Mouse (Mus musculus): ENCODE measurements around the gene Krtdap.
A peak's percentile ranks its signal among the peaks of the same experiment; 100 is the strongest.
"Not testable (repeated sequence)": the region's sequence is repeated elsewhere in the genome, so short reads cannot be mapped to it uniquely, and the experiment has no call there.

Gene Krtdap

DNA sequence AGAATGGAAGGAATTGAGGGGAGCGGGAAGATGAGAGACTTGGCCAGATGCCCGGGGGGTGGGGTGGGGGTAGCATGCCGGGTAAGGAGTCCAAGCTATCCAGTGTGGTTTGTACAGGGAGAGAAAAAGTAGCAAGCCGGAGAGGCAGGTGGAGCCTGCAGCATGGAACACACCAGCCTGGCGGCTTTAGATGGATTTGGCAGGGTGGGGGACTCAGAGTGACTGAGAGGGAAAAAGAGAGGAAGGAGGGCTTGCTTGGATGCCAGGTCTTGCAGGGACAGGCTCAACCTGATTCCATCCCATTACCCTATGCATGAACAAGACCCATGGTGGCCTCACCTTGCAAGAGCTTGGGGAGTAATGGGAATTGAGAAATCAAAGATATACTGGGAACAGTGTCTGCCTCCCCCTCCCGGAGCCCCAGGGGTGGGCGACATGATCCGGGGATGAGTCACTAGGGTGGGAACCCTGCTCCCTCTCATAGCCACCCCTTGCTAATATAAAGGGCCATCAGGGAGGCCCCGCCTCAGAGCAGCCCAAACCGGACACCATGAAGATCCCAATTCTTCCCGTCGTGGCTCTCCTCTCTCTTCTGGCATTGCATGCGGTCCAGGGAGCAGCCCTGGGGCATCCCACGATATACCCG, at the start of gene Krtdap:
Gene Krtdap, plus strand, starts transcription at position 520 of the 646 bp plus-strand sequence.
- DNase-seq (ENCODE audit: inconsistent ontology term) = no peak

DNA sequence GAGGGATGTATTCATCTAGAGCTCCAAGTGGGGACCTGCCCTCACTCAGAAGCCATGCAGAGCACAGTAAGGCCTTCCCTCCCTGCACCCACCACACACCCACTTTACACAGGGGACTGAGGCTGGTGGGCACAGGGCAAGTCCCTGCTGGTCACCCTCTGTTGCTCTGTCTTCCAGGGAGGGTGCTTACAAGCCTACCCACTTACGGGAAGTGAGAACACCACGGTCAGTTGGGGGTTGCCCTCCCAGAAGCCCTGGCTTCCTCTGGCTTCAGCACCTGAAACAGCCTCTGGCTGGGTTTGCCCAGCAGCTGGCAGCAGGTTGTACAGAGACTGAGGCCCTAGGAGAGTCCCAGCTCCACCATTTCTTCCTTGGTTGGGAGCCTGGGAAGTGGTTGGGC, 45.1 kb upstream of the Krtdap start:
- DNase-seq (ENCODE audit: inconsistent ontology term) = not testable (repeated sequence)

DNA sequence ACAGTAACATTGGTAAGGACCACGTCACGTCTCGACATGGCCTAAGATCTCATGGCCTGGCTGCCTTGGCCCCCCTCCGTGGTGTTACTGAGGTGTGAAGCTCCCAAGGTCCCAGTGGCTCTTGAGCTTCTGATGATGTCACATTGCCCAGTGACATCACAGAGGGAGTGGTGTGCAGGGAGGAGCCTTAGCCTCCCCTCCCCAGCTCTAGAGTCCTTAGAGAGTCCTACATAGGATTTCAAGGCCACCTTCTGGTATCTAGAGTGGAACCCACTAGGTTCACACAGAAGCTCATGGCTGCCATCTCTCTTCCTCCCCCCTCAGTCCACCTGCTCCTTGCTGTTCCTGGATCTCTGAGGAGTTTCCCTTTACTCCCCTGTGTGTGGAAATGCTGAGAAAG, 44.1 kb upstream of the Krtdap start, which contains the start of gene Gapdhs:
Gene Gapdhs, minus strand, starts transcription at position 65 of the 400 bp plus-strand sequence.
- DNase-seq (ENCODE audit: inconsistent ontology term) = not testable (repeated sequence)

DNA sequence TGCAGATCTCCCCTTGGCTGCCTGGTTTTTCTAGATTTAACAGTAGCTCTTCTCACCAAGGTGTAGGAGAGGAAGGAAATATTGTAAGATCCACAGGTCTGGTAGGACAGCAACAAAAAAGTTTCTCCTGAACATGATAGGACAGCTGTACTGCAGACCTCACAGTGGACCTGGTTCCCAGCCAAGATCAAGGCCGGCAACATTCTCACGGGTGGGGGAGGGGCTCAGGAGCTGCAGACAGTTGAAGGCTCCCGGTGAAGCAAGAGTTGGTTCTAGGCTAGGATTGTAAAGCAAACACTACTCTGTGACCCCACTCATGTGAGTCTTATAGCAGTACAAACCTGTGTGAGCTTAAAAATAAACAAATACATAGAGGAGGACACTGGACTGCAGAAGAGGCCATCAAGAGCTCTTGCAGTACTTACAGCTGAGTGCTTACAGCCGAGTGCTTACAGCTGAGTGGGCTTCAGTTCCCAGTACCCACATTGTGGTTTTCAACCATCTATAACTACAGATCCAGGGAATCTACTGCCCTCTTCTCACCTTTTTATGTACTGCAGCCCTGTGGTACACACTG, 43.6 kb upstream of the Krtdap start:
- peak; percentile 51 for DNase-seq (ENCODE audit: inconsistent ontology term)

DNA sequence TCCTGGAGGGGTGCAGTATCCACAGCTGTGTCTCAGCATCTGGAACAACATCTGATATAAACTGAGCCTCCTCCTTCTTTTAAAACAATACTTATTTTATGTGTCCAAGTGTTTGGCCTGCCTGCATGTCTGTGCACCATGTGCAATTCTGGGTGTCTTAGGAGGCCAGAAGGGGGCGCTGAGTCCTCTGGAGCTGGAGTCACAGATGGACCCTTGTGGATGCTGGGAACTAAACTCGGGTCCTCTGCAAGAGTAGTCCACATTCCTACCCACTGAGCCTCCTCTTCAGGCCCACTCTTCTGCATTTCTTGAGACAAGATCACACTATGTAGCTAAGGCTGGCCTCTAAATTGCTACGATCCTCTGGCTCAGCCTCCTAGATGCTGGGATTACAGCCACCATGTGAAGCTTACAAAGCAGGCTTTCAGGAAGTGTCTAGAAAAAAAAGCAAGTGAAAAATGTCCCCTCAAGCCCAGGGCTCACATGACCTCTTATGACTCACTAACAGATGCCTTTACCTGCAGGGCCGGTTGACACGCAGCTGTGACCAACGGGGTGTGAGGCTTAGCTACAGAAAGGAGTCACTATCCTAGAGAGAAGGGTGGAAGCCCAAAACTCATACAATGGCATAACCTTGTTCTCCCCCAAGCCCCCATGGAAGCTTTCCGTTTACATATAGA, 40.0 kb upstream of the Krtdap start:
- DNase-seq (ENCODE audit: inconsistent ontology term) = no peak

DNA sequence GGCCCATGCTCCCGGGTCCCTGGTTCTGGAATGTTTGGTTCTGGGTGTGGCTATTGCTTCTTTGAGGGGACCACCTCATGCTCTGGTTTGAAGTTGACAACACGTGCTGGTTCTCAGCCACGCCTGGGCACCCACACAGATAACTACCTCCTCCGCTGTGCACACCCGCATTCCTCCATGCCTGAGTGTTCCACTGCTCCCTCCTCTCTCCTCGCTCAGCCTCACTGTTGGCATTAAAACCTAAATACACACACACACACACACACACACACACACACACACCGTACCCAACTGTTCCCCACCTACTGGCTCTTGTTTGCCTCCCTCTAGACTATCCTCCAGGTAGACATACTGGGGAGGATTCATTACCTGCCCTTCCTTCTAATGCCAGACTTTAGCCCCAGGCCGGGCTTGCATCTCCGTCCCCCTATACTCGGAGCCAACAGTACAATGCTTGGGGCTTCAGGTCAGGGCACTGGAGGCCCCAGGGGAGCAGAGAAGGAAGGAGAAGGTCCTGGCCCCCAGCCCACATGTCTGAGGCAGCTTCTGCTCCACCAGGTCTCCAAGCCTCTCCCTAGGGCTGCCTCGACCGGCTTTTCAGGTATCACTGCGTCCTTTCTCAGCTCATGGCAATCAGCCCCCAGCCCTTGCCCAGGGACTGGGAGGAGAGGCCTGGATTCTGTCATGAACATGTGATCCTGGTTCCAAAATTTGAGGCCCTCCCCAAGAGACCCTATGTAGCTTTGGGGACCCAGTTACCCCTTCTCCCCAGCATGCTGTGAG, 37.7 kb upstream of the Krtdap start:
- DNase-seq (ENCODE audit: inconsistent ontology term) = no peak

DNA sequence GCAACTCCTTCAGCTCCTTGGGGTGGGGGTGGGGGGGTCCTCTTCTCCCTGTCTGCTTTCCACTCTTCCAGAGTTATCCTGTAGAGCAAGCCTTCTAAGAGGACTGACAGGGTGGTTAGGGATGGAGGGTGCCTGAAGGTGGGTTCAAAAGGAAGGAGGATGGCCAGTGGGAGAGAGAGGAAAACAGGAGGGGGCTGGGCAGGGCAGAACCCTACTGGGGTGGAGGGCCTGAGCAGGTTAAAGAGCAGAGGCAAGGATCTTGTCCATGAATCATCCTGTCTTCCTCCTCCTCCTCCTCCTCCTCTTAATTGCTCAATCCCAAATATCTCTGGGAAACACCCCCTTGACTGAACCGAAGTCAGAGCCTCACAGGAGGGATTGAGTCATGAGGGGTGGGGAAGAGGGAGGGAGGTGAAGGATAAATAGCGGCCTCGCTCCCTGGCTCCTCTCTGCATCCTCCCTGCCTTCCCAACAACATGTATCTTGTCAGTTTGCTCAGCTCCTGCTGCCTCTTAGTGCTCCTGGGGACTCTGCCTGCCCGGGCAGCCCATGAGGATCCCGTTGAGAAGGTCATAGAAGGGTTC, 36.5 kb upstream of the Krtdap start, which contains the start of gene Sbsn:
Gene Sbsn, plus strand, starts transcription at position 386 of the 584 bp plus-strand sequence.
- peak; percentile 2 for DNase-seq (ENCODE audit: inconsistent ontology term)

DNA sequence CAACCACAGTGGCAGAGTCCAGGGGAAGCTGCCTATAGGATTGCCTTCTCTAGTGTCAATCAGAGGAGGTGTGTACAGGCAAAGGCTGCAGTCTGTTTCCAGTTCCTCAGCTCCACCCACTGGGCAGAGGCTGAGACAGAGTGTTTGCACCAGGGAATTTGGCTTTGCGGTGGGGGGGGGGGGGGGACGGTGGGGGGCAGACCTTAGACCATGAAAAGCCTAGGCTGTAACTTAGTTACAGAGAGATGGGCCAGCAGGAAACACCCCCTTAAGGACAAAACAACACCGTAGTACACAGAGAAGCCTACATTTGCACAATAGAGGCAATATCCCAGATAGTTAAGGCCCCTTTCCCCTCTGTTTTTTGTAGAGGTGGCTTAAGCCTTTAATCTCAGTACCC, 30.7 kb upstream of the Krtdap start:
- DNase-seq (ENCODE audit: inconsistent ontology term) = no peak

DNA sequence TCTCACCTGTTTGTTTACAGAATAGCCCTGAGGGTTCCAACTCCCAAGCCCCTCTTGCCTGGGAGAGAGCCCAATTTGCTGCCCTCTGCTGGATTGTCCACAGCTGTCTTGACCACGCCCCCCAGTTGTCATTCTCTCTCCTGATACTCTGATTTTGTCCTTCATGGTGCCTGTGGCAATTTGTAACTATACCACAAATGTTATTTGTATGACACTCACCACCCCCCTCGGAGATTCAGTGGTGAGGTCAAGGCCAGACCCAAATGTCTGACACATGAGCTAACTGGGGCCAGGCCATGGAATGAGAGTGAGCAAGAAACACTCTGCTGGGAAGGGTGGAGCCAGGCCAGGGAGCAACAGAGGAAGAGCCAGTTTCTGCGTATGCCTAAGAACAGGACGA, 28.8 kb upstream of the Krtdap start:
- DNase-seq (ENCODE audit: inconsistent ontology term) = peak; percentile 6

DNA sequence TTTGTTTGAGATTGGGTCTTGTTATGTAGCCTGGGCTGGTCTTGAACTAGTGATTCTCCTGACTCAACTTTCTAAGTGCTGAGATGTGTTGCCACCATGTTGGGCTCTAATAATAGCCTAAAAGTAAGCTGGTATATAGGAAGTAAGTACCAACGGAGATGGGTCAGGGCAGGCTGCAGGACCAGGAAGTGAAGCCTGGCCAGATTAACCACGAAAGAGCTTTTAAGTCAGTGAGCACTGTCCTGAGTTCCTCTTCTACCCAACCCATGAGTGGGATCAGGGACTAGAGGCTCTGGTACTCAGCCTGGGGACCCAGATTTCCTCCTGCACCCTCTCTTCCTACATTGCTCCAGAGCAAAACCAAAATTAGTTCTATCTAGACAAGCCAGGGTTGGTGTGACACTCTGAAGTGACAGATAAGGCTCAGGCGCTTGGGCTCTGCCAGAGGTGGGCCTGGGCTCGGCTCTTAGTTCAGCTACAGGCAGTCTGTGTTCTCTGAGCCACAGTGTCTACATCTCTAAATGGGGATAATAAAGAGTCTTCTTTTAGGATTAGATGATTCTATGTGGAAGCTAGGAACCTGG, 25.8 kb upstream of the Krtdap start:
- no peak for DNase-seq (ENCODE audit: inconsistent ontology term)

DNA sequence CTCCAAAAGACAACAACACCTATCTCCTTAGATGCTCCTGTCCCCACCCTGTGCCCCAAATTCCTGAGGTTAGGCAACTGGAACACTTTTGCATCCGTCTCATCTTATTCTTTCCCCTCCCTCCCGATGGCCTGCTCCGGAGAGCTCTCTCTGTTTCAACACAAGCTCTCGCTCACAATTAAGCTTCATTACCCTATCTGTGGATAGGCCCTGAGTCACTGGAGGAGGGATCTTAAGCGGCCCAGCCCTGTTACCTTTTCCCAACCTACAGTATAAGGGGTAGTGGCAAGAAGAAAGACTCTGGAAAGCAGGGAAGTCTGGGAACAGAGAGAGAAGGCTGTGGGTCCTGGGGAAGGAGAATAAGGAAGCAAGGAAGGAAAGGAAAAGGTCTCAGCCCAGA, 24.2 kb upstream of the Krtdap start, which contains the start of gene Dmkn:
Gene Dmkn, plus strand, starts transcription at position 301 of the 400 bp plus-strand sequence.
- DNase-seq (ENCODE audit: inconsistent ontology term) = no peak

DNA sequence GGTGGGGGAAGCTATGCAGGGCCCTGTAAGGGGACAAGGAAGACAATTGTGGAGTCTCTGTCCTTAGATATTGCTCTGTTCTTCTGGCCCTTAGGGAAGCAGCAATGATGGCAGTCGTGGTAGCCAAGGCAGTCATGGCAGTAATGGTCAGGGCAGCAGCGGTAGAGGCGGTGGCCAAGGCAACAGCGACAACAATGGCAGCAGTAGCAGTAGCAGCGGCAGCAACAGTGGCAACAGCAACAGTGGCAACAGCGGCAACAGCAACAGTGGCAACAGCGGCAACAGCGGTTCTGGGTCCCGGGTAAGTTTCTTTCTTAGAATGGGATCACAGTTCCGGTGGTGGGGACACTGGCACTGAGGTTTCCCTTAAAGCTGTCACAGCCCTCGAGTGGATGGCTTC, 22.5 kb upstream of the Krtdap start:
- DNase-seq (ENCODE audit: inconsistent ontology term) = no peak

DNA sequence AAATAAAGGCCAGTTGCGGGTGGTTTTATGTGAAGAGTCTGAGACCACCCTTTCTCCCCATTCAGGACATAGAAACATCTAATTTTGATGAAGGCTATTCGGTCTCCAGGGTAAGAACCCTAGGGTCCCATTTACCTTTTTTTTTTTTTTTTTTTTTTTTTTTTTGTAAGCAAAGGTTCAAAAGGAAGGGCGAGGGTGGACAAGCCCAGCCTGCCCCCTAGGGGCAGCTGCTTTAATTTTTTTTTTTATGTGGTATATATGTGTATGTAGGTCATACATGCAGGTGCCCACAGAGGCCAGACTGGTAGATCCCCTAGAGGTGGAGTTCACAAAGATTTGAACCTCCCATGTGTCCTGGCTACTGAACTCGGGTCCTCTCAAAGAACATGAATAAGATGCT, 21.3 kb upstream of the Krtdap start:
- no peak for DNase-seq (ENCODE audit: inconsistent ontology term)

DNA sequence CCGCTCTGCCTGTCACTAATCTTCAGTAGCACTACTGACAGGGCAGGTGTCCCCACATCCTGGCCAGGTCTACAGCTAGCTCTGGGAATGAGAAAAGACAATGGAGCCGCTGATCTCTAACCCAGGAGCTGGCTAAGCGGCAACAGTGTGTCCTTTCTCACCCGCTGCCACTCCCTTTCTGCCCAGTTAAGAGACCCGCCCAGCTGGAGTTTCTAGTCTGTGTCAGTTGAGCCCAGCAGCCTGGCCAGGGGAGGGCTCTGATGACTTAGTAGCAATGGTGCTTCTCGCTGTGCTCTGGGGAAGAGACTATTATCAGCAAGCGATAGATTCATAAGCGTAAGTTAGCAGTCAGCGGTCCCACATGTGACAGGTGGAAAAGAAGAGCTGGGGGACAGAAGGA, 18.5 kb upstream of the Krtdap start:
- no peak for DNase-seq (ENCODE audit: inconsistent ontology term)

DNA sequence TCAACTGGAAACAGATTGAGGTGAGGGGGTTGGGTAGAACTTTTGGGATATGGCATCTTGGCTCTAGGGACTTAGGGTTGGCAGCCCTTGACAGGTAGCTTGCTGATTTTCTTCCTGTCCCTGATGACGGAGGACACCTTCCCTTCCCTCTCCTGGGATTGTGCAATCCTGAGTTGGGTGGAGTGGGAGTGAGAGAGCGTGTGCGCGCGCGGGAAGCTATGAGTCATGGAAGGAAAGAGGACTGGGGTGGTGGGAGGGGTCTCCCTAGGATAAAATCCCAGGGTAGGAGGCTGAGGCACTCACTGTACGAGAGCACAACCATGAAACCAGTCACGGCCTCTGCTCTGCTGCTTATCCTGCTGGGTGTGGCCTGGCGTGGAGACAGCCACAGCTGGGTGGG, 11.6 kb upstream of the Krtdap start:
- DNase-seq (ENCODE audit: inconsistent ontology term) = no peak

DNA sequence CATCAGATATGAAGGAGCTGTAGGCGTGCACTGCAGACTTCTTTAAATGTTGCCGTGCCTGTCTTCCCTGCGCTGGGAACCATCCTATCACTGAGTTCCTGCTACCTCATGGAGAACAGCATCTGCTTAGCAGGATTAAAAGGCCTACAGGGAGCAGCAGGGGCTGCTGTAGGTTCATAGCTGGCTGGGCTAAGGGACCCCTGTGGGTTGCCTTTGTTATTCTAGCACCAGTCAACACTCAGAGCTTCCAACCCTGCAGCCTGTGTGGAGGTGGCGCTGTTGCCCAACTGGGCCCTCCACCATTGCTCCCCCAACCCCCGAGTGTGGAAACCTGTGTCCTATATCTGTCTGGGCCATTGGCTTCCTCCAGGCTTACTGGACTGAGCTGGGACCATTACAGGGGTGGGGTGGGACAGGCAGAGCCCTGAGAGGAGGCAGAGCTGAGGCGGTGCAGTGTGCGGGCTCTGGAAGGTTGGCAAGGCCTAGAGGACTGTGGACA, 10.6 kb upstream of the Krtdap start:
- no peak for DNase-seq (ENCODE audit: inconsistent ontology term)

DNA sequence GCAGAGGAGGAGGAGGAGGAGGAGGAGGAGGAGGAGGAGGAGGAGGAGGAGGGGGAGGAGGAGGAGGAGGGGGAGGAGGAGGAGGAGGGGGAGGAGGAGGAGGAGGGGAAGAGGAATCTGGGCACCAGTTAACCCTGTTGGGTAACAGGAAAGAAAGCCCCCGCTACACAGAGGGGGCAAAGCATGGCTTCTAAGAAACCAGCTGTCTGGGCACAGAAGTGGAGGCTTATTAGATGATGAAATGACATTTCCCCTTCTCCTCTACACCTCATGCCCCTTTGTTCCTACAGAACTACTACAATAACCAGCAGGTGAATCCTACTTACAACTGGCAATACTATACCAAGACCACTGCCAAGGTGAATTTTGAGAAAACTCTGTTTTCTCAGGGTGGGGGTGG, 9.8 kb upstream of the Krtdap start:
- no peak for DNase-seq (ENCODE audit: inconsistent ontology term)

DNA sequence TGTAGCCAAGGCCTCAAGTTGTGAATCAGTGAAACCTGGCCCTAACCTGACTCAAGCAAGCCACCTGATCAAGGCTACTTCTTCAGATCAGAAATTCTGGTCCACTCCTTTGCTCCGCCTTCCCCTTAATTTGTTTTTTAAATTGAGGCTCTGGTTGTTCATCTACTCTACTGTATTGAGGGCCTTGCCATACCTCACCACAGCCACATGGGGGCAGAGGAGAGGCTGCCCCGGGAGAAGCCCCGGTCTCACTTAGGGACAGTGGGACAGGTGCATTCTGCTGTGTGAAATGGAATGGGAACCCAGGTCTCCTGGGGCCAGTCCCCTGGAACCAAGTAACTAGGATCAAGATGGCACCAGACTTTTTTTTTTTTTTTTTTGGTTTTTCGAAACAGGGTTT, 5.9 kb upstream of the Krtdap start:
- DNase-seq (ENCODE audit: inconsistent ontology term) = no peak

DNA sequence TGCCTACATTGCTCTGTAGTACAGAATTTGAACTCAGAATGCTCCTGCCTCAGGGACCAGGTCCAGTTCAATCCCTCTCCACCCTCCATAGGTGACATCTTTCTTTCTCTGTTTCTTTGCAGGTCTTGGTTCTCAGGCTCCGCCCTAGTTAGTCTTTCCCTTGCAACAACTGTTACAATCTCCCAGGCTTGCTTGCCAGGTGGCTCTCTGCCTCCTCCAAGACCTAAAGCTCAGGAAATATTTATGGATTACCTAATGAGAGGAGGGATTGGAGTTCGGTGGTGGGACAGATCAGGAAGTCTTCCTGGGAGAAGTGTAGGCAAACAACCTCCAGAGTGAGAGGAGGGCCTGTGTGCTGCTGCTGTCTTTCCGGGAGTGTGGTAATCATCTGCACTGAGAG, 5.0 kb upstream of the Krtdap start:
- DNase-seq (ENCODE audit: inconsistent ontology term) = no peak

DNA sequence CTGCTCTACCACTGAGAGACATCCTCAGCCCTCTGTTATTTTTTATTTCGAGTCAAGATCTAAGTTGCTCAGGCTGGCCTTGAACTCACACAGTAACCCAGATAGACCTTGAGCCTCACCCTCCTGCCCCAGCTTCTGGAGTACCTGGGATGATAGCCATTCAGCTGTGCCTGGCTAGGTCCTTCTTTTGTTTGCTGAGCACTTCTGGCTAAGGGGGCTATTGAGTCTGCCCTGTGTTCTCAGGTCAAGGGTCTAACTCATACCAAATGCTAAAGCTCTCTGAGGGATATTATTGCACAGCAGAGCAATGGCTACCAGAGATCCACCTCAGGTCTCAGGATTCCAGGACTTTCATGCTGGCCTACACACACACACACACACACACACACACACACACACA, 2.5 kb upstream of the Krtdap start:
- no peak for DNase-seq (ENCODE audit: inconsistent ontology term)
